Mouse (Mus musculus) hindbrain, embryonic 13.5 days (tissue): Measurements from ENCODE around the gene Pacrg. TPM values are rescaled to one million over a fixed set of nuclear protein-coding genes. Genes with fewer than 3 reads are reported as not detected.

Experiments
- ATAC-seq: fragments of 200-750 bp; cut with Nextera tagmentation; 2 replicates; pipeline ENCODE4 v1.8.0; 2017; ENCODE audit warnings: moderate TSS enrichment; ENCODE audit not compliant: low FRiP score
- H3K27ac ChIP-seq: fragments of 300-500 bp; sonication (generic); 2 replicates; pipeline ENCODE4 v1.5.1; 2015; ENCODE audit warnings: inconsistent platforms, mild to moderate bottlenecking, moderate library complexity
- H3K27me3 ChIP-seq: fragments of 300-500 bp; sonication (generic); 2 replicates; pipeline ENCODE4 v1.6.1; 2015; ENCODE audit warnings: mild to moderate bottlenecking, inconsistent platforms
- H3K36me3 ChIP-seq: fragments of 300-500 bp; sonication (generic); 2 replicates; pipeline ENCODE4 v1.6.1; 2015; ENCODE audit warnings: mild to moderate bottlenecking, inconsistent platforms
- H3K4me1 ChIP-seq: fragments of 300-500 bp; sonication (generic); replicated peaks from 2 replicates; pipeline ENCODE4 v1.6.1; 2015; ENCODE audit warnings: inconsistent platforms
- H3K4me2 ChIP-seq: fragments of 300-500 bp; sonication (generic); 2 replicates; pipeline ENCODE4 v1.6.1; 2015; ENCODE audit warnings: inconsistent platforms, mild to moderate bottlenecking, moderate library complexity
- H3K4me3 ChIP-seq: fragments of 300-500 bp; sonication (generic); 2 replicates; pipeline ENCODE4 v1.5.1; 2015; ENCODE audit warnings: mild to moderate bottlenecking, inconsistent platforms
- H3K9ac ChIP-seq: fragments of 300-500 bp; sonication (generic); 2 replicates; pipeline ENCODE4 v1.6.1; 2015; ENCODE audit warnings: mild to moderate bottlenecking, inconsistent platforms
- H3K9me3 ChIP-seq: fragments of 300-500 bp; sonication (generic); 2 replicates; pipeline ENCODE4 v1.6.1; 2016; ENCODE audit warnings: inconsistent platforms
- WGBS: fragments of 180-500 bp; shearing (Covaris S2); methylation state at CpG from one replicate; pipeline ENCODE4 v1.1.7; 2015; 5-methylcytosine and 5-hydroxymethylcytosine counted together
- polyA plus RNA-seq: library from polyadenylated mRNA; unstranded; fragments of >200 nt; fragmentation: Nextera tagmentation; extraction: Ambion mirVana; gene quantifications from 2 replicates; pipeline ENCODE4 v1.2.1, GENCODE M21; 2015

Pacrg gene
- polyA plus RNA-seq, 1 experiment from 2014 or later, result 18.8 TPM

GRCm38 (mm10) chr17:10611626-10612025, 228.5 kb downstream of the Pacrg start:
- Histone ChIP-seq H3K9me3 (no peaks in the 10 kb centered on the region), H3K27me3 (no peaks in the 10 kb centered on the region), H3K9ac (no peak overlapping the region), H3K36me3 (no peaks in the 10 kb centered on the region), H3K4me2 (no peak overlapping the region), H3K4me3 (no peak overlapping the region), H3K27ac (no peak overlapping the region), H3K4me1 (0 out of 2 replicates have a peak, but pooled peaks cover 2% of the 10 kb centered on the region)
- WGBS, result 37% methylated on average over 3 of the region's 3 CpGs
- ATAC-seq, result no peak

GRCm38 (mm10) chr17:10608146-10608545, 232.0 kb downstream of the Pacrg start:
- H3K4me3 ChIP-seq, result no peak overlapping the region
- H3K4me1 ChIP-seq, result no peaks in the 10 kb centered on the region
- ATAC-seq, result no peak
- H3K4me2 ChIP-seq, result no peak overlapping the region
- H3K36me3 ChIP-seq, result no peaks in the 10 kb centered on the region
- H3K9me3 ChIP-seq, result no peaks in the 10 kb centered on the region
- H3K27me3 ChIP-seq, result no peaks in the 10 kb centered on the region
- WGBS, result 82% methylated on average over 4 of the region's 4 CpGs
- H3K9ac ChIP-seq, result no peak overlapping the region
- H3K27ac ChIP-seq, result no peak overlapping the region

DNA sequence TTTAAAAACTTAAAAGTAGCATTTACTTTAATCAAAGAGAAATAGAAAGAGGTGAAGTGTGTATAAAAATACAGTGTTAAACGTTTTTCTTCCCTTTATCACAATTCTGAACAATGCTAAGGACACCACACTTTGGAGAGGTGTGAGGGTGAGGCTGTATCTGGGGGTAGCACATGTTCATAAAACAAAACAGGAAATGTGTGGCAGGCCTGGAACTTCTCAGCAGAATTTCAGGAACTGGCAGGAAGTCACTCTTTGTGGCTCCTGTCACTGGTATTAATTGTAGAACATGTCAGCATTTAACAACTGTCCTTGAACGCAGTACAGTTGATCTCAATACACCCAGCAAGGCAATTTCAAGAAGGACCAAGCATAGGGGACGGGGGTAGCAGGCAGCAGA, 234.0 kb downstream of the Pacrg start:
- Histone ChIP-seq H3K9me3 (no peaks in the 10 kb centered on the region), H3K9ac (no peak overlapping the region), H3K27ac (no peak overlapping the region), H3K27me3 (no peaks in the 10 kb centered on the region), H3K36me3 (no peaks in the 10 kb centered on the region), H3K4me1 (no peaks in the 10 kb centered on the region), H3K4me3 (no peak overlapping the region), H3K4me2 (no peak overlapping the region)
- WGBS, result 74% methylated on average over 3 of the region's 3 CpGs
- no peak for ATAC-seq

- Histone ChIP-seq H3K4me3 (no peak overlapping the region), H3K4me1 (no peaks in the 10 kb centered on the region), H3K36me3 (no peaks in the 10 kb centered on the region), H3K9ac (no peak overlapping the region), H3K27ac (no peak overlapping the region), H3K4me2 (no peak overlapping the region), H3K27me3 (no peaks in the 10 kb centered on the region), H3K9me3 (no peaks in the 10 kb centered on the region)
- no peak for ATAC-seq
- WGBS, result 96% methylated on average over 4 of the region's 4 CpGs
Measured at GRCm38 (mm10) chr17:10597741-10598140, 242.4 kb downstream of the Pacrg start.

- no peak overlapping the region for H3K4me3 ChIP-seq
- ATAC-seq, result no peak
- H3K9me3 ChIP-seq, result no peaks in the 10 kb centered on the region
- no peaks in the 10 kb centered on the region for H3K36me3 ChIP-seq
- no peak overlapping the region for H3K4me2 ChIP-seq
- no peak overlapping the region for H3K27ac ChIP-seq
- no peak overlapping the region for H3K9ac ChIP-seq
- WGBS, result 56% methylated on average over 7 of the region's 7 CpGs
- H3K4me1 ChIP-seq, result no peaks in the 10 kb centered on the region
- no peaks in the 10 kb centered on the region for H3K27me3 ChIP-seq
Measured at GRCm38 (mm10) chr17:10589604-10590003, 250.5 kb downstream of the Pacrg start.

GRCm38 (mm10) chr17:10588922-10589400, 251.2 kb downstream of the Pacrg start:
- no peak overlapping the region for H3K27ac ChIP-seq
- no peaks in the 10 kb centered on the region for H3K36me3 ChIP-seq
- H3K4me3 ChIP-seq, result no peak overlapping the region
- no peak overlapping the region for H3K9ac ChIP-seq
- no peaks in the 10 kb centered on the region for H3K27me3 ChIP-seq
- WGBS, result 88% methylated on average over 7 of the region's 7 CpGs
- H3K4me2 ChIP-seq, result no peak overlapping the region
- H3K9me3 ChIP-seq, result no peaks in the 10 kb centered on the region
- no peaks in the 10 kb centered on the region for H3K4me1 ChIP-seq
- no peak for ATAC-seq

DNA sequence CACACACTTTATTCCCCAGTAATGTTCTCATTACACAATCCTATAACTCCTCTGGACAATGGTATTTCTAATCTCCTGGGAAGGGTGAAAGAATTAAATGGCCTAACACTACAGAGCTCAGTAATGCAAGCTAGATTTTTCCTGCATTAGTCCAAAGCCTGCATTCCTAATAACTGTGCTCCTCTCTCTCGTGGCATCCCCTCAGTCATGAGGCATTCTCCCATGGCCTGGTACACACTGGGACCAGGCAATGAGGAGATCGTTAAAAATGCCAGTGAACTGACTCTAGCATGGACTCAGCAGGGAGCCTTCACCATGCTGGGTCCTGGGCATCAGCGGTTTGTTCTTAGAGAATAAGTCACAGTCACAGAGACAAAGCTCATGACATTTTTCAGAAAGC, 256.8 kb downstream of the Pacrg start:
- H3K36me3 ChIP-seq, result no peaks in the 10 kb centered on the region
- no peak overlapping the region for H3K9ac ChIP-seq
- ATAC-seq, result no peak
- no peaks in the 10 kb centered on the region for H3K9me3 ChIP-seq
- H3K27ac ChIP-seq, result no peak overlapping the region
- 45% methylated on average over 3 of the region's 3 CpGs for WGBS
- no peaks in the 10 kb centered on the region for H3K27me3 ChIP-seq
- H3K4me1 ChIP-seq, result peaks cover 9% of the 10 kb centered on the region
- no peak overlapping the region for H3K4me3 ChIP-seq
- no peak overlapping the region for H3K4me2 ChIP-seq

DNA sequence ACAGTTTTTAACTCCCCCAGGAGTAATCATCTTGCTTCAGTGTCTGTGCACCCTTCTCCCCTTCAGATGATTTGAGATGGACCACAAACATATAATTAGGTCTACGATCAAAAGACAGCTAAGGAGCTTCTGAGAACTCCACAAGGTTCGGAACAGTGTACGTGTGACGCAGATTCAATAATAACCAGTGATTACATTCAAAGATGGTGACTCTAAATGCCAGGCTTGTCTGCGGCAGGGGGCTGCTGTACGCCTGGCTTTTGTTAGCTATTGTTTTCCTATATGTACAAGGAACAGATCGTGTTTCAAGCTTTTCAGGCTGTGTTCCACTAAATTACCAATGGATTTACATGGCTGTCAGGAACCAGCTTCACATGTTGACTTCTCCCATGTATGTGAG, 264.8 kb downstream of the Pacrg start:
- Histone ChIP-seq H3K4me2 (no peak overlapping the region), H3K9me3 (no peaks in the 10 kb centered on the region), H3K4me3 (no peak overlapping the region), H3K27me3 (no peaks in the 10 kb centered on the region), H3K36me3 (no peaks in the 10 kb centered on the region), H3K27ac (no peak overlapping the region), H3K4me1 (no peaks in the 10 kb centered on the region), H3K9ac (no peak overlapping the region)
- no peak for ATAC-seq
- WGBS, result 67% methylated on average over 7 of the region's 7 CpGs

GRCm38 (mm10) chr17:10572436-10572835, 267.7 kb downstream of the Pacrg start:
- H3K9ac ChIP-seq, result no peak overlapping the region
- no peak for ATAC-seq
- no peak overlapping the region for H3K4me2 ChIP-seq
- no peak overlapping the region for H3K4me3 ChIP-seq
- no peaks in the 10 kb centered on the region for H3K9me3 ChIP-seq
- 94% methylated on average over 4 of the region's 4 CpGs for WGBS
- H3K27ac ChIP-seq, result no peak overlapping the region
- no peaks in the 10 kb centered on the region for H3K4me1 ChIP-seq
- H3K27me3 ChIP-seq, result no peaks in the 10 kb centered on the region
- no peaks in the 10 kb centered on the region for H3K36me3 ChIP-seq

DNA sequence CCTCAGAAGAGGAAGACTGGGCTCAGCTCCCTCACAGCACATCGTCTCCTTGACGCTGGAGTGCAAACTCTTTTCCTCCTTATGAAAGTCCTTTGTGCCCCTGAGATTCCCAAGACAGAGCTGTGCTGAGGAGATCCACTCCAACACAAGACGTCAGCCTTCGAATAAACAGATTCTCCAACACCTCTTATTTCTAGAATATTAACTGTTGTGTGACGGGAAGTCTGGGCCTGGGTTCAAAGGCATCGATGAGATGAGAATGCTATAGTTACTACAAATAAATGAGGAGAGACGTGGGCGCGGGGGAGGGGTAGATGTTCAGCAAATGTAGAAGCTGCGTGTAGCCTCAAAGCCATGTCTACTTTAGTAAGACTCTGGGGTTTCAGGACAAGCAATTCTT, 270.8 kb downstream of the Pacrg start:
- Histone ChIP-seq H3K36me3 (no peaks in the 10 kb centered on the region), H3K4me2 (no peak overlapping the region), H3K9me3 (no peaks in the 10 kb centered on the region), H3K27me3 (no peaks in the 10 kb centered on the region), H3K27ac (no peak overlapping the region), H3K4me1 (no peaks in the 10 kb centered on the region), H3K4me3 (no peak overlapping the region), H3K9ac (no peak overlapping the region)
- ATAC-seq, result no peak
- WGBS, result 88% methylated on average over 10 of the region's 10 CpGs

DNA sequence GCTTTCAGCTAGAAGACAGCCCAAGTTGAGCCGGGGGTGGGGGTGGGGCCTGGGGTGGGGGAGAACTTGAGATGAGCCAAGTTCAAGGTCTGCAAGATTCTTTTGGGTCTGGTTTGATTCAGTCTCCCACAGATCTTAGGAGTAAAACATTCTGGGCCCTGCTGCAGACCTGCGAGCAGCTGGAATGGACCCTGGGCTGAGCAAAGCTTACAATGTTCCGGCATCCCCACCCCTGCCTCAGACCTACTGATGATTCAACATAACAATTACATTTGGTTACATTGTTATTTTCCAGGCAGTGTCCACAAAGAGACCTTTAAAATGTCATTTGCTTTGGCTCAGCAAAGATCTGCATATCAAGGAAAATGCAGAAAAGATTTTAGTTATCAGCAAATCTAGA, 272.7 kb downstream of the Pacrg start:
- ATAC-seq, result no peak
- no peak overlapping the region for H3K27ac ChIP-seq
- H3K9me3 ChIP-seq, result no peaks in the 10 kb centered on the region
- H3K36me3 ChIP-seq, result no peaks in the 10 kb centered on the region
- H3K9ac ChIP-seq, result no peak overlapping the region
- no peak overlapping the region for H3K4me3 ChIP-seq
- no peaks in the 10 kb centered on the region for H3K27me3 ChIP-seq
- H3K4me2 ChIP-seq, result no peak overlapping the region
- H3K4me1 ChIP-seq, result no peaks in the 10 kb centered on the region
- 93% methylated on average over 3 of the region's 3 CpGs for WGBS

- no peak for ATAC-seq
- Histone ChIP-seq H3K4me1 (peaks cover 5% of the 10 kb centered on the region; the same call in 1 of the 2 replicates), H3K9ac (no peak overlapping the region), H3K4me3 (no peak overlapping the region), H3K27me3 (no peaks in the 10 kb centered on the region), H3K4me2 (no peak overlapping the region), H3K27ac (no peak overlapping the region), H3K9me3 (no peaks in the 10 kb centered on the region), H3K36me3 (no peaks in the 10 kb centered on the region)
- 95% methylated on average over 5 of the region's 5 CpGs for WGBS
Measured at GRCm38 (mm10) chr17:10564191-10564590, 275.9 kb downstream of the Pacrg start.

DNA sequence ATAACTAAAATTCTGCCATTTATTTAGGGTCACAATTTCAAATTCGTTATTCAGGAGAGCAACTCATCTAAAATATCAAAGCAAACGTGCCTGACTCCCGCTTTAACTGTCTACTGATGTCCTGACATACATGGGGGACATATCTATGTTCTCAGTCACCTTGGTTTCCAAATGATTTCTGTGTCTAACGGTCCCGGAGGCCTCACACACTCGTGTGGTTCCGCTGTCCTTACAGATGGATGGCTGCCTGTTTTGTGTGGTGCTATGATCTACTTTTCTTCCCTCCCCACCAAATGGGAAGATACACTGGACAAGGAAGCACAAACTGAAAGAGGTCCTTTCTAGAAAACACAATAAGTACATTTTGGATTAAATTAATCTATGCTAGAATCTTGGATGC, 277.2 kb downstream of the Pacrg start:
- H3K27ac ChIP-seq, result no peak overlapping the region
- 92% methylated on average over 7 of the region's 7 CpGs for WGBS
- no peak overlapping the region for H3K4me2 ChIP-seq
- H3K27me3 ChIP-seq, result no peaks in the 10 kb centered on the region
- H3K36me3 ChIP-seq, result no peaks in the 10 kb centered on the region
- no peak overlapping the region for H3K4me3 ChIP-seq
- H3K9me3 ChIP-seq, result no peaks in the 10 kb centered on the region
- H3K9ac ChIP-seq, result no peak overlapping the region
- ATAC-seq, result no peak
- peaks cover 5% of the 10 kb centered on the region; the same call in 1 of the 2 replicates for H3K4me1 ChIP-seq
